Mouse (Mus musculus) midbrain, embryonic 11.5 days (tissue): ENCODE results near the gene Pcdh7. TPM values are rescaled to one million over a fixed set of nuclear protein-coding genes. Genes with fewer than 3 reads are reported as not detected.

Experiments
- ATAC-seq: fragments of 200-750 bp; cut with Nextera tagmentation; 2 replicates; pipeline ENCODE4 v1.8.0; 2017; ENCODE audit warnings: moderate TSS enrichment, moderate library complexity; ENCODE audit not compliant: low FRiP score
- DNase-seq: peaks from one replicate; pipeline ENCODE4 v3.0.0; 2015; ENCODE audit warnings: low spot score; ENCODE audit errors: missing footprints
- H3K27ac ChIP-seq: fragments of 300-500 bp; sonication (generic); 2 replicates; pipeline ENCODE4 v1.5.1; 2014; ENCODE audit warnings: low read depth, low read length
- H3K27me3 ChIP-seq: fragments of 300-500 bp; sonication (generic); 2 replicates; pipeline ENCODE4 v1.6.1; 2014; ENCODE audit warnings: mild to moderate bottlenecking, low read length, moderate library complexity, mixed read lengths; ENCODE audit not compliant: control insufficient read depth, insufficient read depth
- H3K36me3 ChIP-seq: fragments of 300-500 bp; sonication (generic); 2 replicates; pipeline ENCODE4 v1.6.1; 2014; ENCODE audit warnings: mild to moderate bottlenecking, low read length, moderate library complexity, mixed read lengths; ENCODE audit not compliant: control insufficient read depth, insufficient read depth
- H3K4me1 ChIP-seq: fragments of 300-500 bp; sonication (generic); 2 replicates; pipeline ENCODE4 v1.6.1; 2014; ENCODE audit warnings: low read length; ENCODE audit not compliant: control insufficient read depth, insufficient read depth
- H3K4me2 ChIP-seq: fragments of 300-500 bp; sonication (generic); 2 replicates; pipeline ENCODE4 v1.6.1; 2014; ENCODE audit warnings: mild to moderate bottlenecking, moderate library complexity
- H3K4me3 ChIP-seq: fragments of 300-500 bp; sonication (generic); 2 replicates; pipeline ENCODE4 v1.5.1; 2014; ENCODE audit warnings: low read depth, low read length
- H3K9ac ChIP-seq: fragments of 300-500 bp; sonication (generic); 2 replicates; pipeline ENCODE4 v1.6.1; 2014; ENCODE audit warnings: low read length
- H3K9me3 ChIP-seq: fragments of 300-500 bp; sonication (generic); 2 replicates; pipeline ENCODE4 v1.6.1; 2016; ENCODE audit warnings: low read length; ENCODE audit not compliant: control insufficient read depth
- whole genome bisulfite sequencing: fragments of 180-500 bp; shearing (Covaris S2); extraction: QIAGEN DNeasy Blood & Tissue Kit; methylation state at CpG from one replicate; pipeline ENCODE4 v1.1.7; 2014; 5-methylcytosine and 5-hydroxymethylcytosine counted together
- polyA plus RNA-seq: library from polyadenylated mRNA; unstranded; fragments of >200 nt; fragmentation: Nextera tagmentation; extraction: Ambion mirVana; gene quantifications from 2 replicates; pipeline ENCODE4 v1.2.1, GENCODE M21; 2014

The Pcdh7 gene
- polyA plus RNA-seq, 1 experiment from 2014 or later, result 6.8 TPM

- Histone ChIP-seq H3K9me3 (no peaks in the 10 kb centered on the region), H3K9ac (no peak overlapping the region), H3K36me3 (no peaks in the 10 kb centered on the region), H3K27me3 (no peaks in the 10 kb centered on the region), H3K4me3 (no peak overlapping the region), H3K27ac (no peak overlapping the region), H3K4me1 (no peaks in the 10 kb centered on the region), H3K4me2 (no peak overlapping the region)
- 75% methylated on average over 1 of the region's 1 CpGs for WGBS
- DNase-seq (no peak), ATAC-seq (no peak)
These were observed 241.6 kb downstream of the Pcdh7 start for GRCm38 (mm10) chr5:57959317-57959716.

GRCm38 (mm10) chr5:57963792-57964191, 246.0 kb downstream of the Pcdh7 start:
- no peak for ATAC-seq
- Histone ChIP-seq H3K27me3 (no peaks in the 10 kb centered on the region), H3K4me3 (no peak overlapping the region), H3K4me1 (no peaks in the 10 kb centered on the region), H3K9me3 (no peaks in the 10 kb centered on the region), H3K9ac (no peak overlapping the region), H3K4me2 (no peak overlapping the region), H3K36me3 (no peaks in the 10 kb centered on the region), H3K27ac (no peak overlapping the region)
- 77% methylated on average over 4 of the region's 4 CpGs for WGBS
- DNase-seq, result no peak

GRCm38 (mm10) chr5:57964201-57964600, 246.4 kb downstream of the Pcdh7 start:
- H3K36me3 ChIP-seq, result no peaks in the 10 kb centered on the region
- H3K27ac ChIP-seq, result no peak overlapping the region
- no peaks in the 10 kb centered on the region for H3K27me3 ChIP-seq
- DNase-seq, result no peak
- no peaks in the 10 kb centered on the region for H3K9me3 ChIP-seq
- no peak for ATAC-seq
- H3K9ac ChIP-seq, result no peak overlapping the region
- H3K4me2 ChIP-seq, result no peak overlapping the region
- H3K4me1 ChIP-seq, result no peaks in the 10 kb centered on the region
- no peak overlapping the region for H3K4me3 ChIP-seq
- WGBS, result 93% methylated on average over 4 of the region's 4 CpGs

- DNase-seq (no peak), ATAC-seq (no peak)
- no peaks in the 10 kb centered on the region for H3K4me1 ChIP-seq
- no peaks in the 10 kb centered on the region for H3K36me3 ChIP-seq
- no peak overlapping the region for H3K9ac ChIP-seq
- no peaks in the 10 kb centered on the region for H3K9me3 ChIP-seq
- H3K27ac ChIP-seq, result no peak overlapping the region
- 85% methylated on average over 2 of the region's 2 CpGs for WGBS
- H3K4me2 ChIP-seq, result no peak overlapping the region
- H3K27me3 ChIP-seq, result no peaks in the 10 kb centered on the region
- no peak overlapping the region for H3K4me3 ChIP-seq
These were observed 275.8 kb downstream of the Pcdh7 start for GRCm38 (mm10) chr5:57993584-57993983.

- no peaks in the 10 kb centered on the region for H3K36me3 ChIP-seq
- H3K9ac ChIP-seq, result no peak overlapping the region
- H3K27ac ChIP-seq, result no peak overlapping the region
- 26% methylated on average over 2 of the region's 2 CpGs for WGBS
- no peak overlapping the region for H3K4me3 ChIP-seq
- no peak overlapping the region for H3K4me2 ChIP-seq
- ATAC-seq (peak; percentile 85), DNase-seq (peak; percentile 86)
- H3K27me3 ChIP-seq, result no peaks in the 10 kb centered on the region
- no peaks in the 10 kb centered on the region for H3K9me3 ChIP-seq
- peaks cover 5% of the 10 kb centered on the region for H3K4me1 ChIP-seq
These were observed 303.6 kb downstream of the Pcdh7 start for GRCm38 (mm10) chr5:58021331-58021730.

GRCm38 (mm10) chr5:58025123-58025522, 307.4 kb downstream of the Pcdh7 start:
- ATAC-seq, result no peak
- Histone ChIP-seq H3K27ac (no peak overlapping the region), H3K36me3 (no peaks in the 10 kb centered on the region), H3K9ac (no peak overlapping the region), H3K27me3 (no peaks in the 10 kb centered on the region), H3K4me3 (no peak overlapping the region), H3K4me1 (peaks cover 5% of the 10 kb centered on the region), H3K4me2 (no peak overlapping the region), H3K9me3 (no peaks in the 10 kb centered on the region)
- WGBS, result 80% methylated on average over 7 of the region's 7 CpGs
- no peak for DNase-seq

GRCm38 (mm10) chr5:58025759-58026158, 308.0 kb downstream of the Pcdh7 start:
- no peaks in the 10 kb centered on the region for H3K27me3 ChIP-seq
- DNase-seq (no peak), ATAC-seq (peak; percentile 76)
- H3K4me1 ChIP-seq, result peaks cover 5% of the 10 kb centered on the region
- H3K9me3 ChIP-seq, result no peaks in the 10 kb centered on the region
- no peak overlapping the region for H3K9ac ChIP-seq
- no peak overlapping the region for H3K4me3 ChIP-seq
- no peaks in the 10 kb centered on the region for H3K36me3 ChIP-seq
- WGBS, result 39% methylated on average over 8 of the region's 8 CpGs
- H3K27ac ChIP-seq, result no peak overlapping the region
- H3K4me2 ChIP-seq, result no peak overlapping the region

- Histone ChIP-seq H3K27me3 (no peaks in the 10 kb centered on the region), H3K27ac (no peak overlapping the region), H3K9ac (no peak overlapping the region), H3K4me3 (no peak overlapping the region), H3K4me1 (peaks cover 5% of the 10 kb centered on the region), H3K9me3 (no peaks in the 10 kb centered on the region), H3K36me3 (no peaks in the 10 kb centered on the region), H3K4me2 (no peak overlapping the region)
- 75% methylated on average over 3 of the region's 3 CpGs for WGBS
- ATAC-seq (no peak), DNase-seq (peak; percentile 44)
These were observed 322.1 kb downstream of the Pcdh7 start for GRCm38 (mm10) chr5:58039875-58040274.

GRCm38 (mm10) chr5:58044216-58044615, 326.4 kb downstream of the Pcdh7 start:
- Histone ChIP-seq H3K27ac (no peak overlapping the region), H3K9me3 (no peaks in the 10 kb centered on the region), H3K4me3 (no peak overlapping the region), H3K9ac (no peak overlapping the region), H3K4me1 (peaks cover 5% of the 10 kb centered on the region), H3K36me3 (no peaks in the 10 kb centered on the region), H3K27me3 (no peaks in the 10 kb centered on the region), H3K4me2 (no peak overlapping the region)
- ATAC-seq (peak; percentile 54; the same call in 1 of the 2 replicates), DNase-seq (no peak)
- WGBS, result 45% methylated on average over 4 of the region's 4 CpGs

- ATAC-seq (no peak), DNase-seq (no peak)
- H3K36me3 ChIP-seq, result no peaks in the 10 kb centered on the region
- no peak overlapping the region for H3K9ac ChIP-seq
- WGBS, result 81% methylated on average over 4 of the region's 4 CpGs
- H3K9me3 ChIP-seq, result no peaks in the 10 kb centered on the region
- H3K27me3 ChIP-seq, result no peaks in the 10 kb centered on the region
- H3K27ac ChIP-seq, result no peak overlapping the region
- no peaks in the 10 kb centered on the region for H3K4me1 ChIP-seq
- no peak overlapping the region for H3K4me2 ChIP-seq
- no peak overlapping the region for H3K4me3 ChIP-seq
These were observed 363.3 kb downstream of the Pcdh7 start for GRCm38 (mm10) chr5:58081054-58081453.
